Mouse (Mus musculus) limb, embryonic 14.5 days (tissue): ENCODE measurements at regions not wholly inside any gene's neighbourhood (a gene's known extent, or its start where the extent isn't known, plus 50 kb on each side); places are given as distances from the start of the nearest gene placed in this dataset.

Experiments
- ATAC-seq: fragments of 200-750 bp; cut with Nextera tagmentation; 2 replicates; pipeline ENCODE4 v1.8.0; 2017; ENCODE audit warnings: low read depth, moderate number of reproducible peaks, moderate TSS enrichment; ENCODE audit not compliant: low FRiP score
- DNase-seq: peaks from one replicate; pipeline ENCODE4 v3.0.0-alpha.2; 2015; ENCODE audit warnings: low spot score
- H3K27ac ChIP-seq: fragments of 300-500 bp; sonication (generic); replicated peaks from 2 replicates; pipeline ENCODE4 v1.5.1; 2014; ENCODE audit warnings: low read depth, mild to moderate bottlenecking, low read length, moderate library complexity, mixed read lengths
- H3K27me3 ChIP-seq: fragments of 300-500 bp; sonication (generic); 2 replicates; pipeline ENCODE4 v1.6.1; 2014; ENCODE audit warnings: low read length, mixed read lengths; ENCODE audit not compliant: control insufficient read depth, insufficient read depth
- H3K36me3 ChIP-seq: fragments of 300-500 bp; sonication (generic); 2 replicates; pipeline ENCODE4 v1.6.1; 2014; ENCODE audit warnings: mild to moderate bottlenecking, low read length, moderate library complexity, mixed read lengths; ENCODE audit not compliant: control insufficient read depth, insufficient read depth
- H3K4me1 ChIP-seq: fragments of 300-500 bp; sonication (generic); 2 replicates; pipeline ENCODE4 v1.6.1; 2014; ENCODE audit warnings: antibody characterized with exemption, low read length, mixed read lengths; ENCODE audit not compliant: control insufficient read depth, insufficient read depth
- H3K4me2 ChIP-seq: fragments of 300-500 bp; sonication (generic); replicated peaks from 2 replicates; pipeline ENCODE4 v1.6.1; 2014; ENCODE audit warnings: low read depth, mild to moderate bottlenecking, low read length, moderate library complexity; ENCODE audit not compliant: severe bottlenecking
- H3K4me3 ChIP-seq: fragments of 300-500 bp; sonication (generic); replicated peaks from 2 replicates; pipeline ENCODE4 v1.5.1; 2014; ENCODE audit warnings: low read length
- H3K9ac ChIP-seq: fragments of 300-500 bp; sonication (generic); 2 replicates; pipeline ENCODE4 v1.6.1; 2014; ENCODE audit warnings: mild to moderate bottlenecking, low read depth, low read length, moderate library complexity; ENCODE audit not compliant: severe bottlenecking
- H3K9me3 ChIP-seq: fragments of 300-500 bp; sonication (generic); 2 replicates; pipeline ENCODE4 v1.6.1; 2016; ENCODE audit warnings: low read length; ENCODE audit not compliant: control insufficient read depth
- POLR2A ChIP-seq: fragments of 200-500 bp; IDR thresholded peaks from 2 replicates; pipeline ENCODE4 v1.8.0; 2012; ENCODE audit warnings: inconsistent platforms, mild to moderate bottlenecking, moderate library complexity, borderline replicate concordance; ENCODE audit not compliant: insufficient read depth, insufficient read length; ENCODE audit errors: extremely low read depth
- WGBS: fragments of 180-500 bp; shearing (Covaris S2); extraction: QIAGEN DNeasy Blood & Tissue Kit; methylation state at CpG from one replicate; pipeline ENCODE4 v1.1.7; 2014; 5-methylcytosine and 5-hydroxymethylcytosine counted together

GRCm38 (mm10) chr4:95290321-95290720, 238.3 kb upstream of the Jun start:
- no peak overlapping the region for H3K4me3 ChIP-seq
- no peaks in the 10 kb centered on the region for H3K27me3 ChIP-seq
- no peaks in the 10 kb centered on the region for H3K9me3 ChIP-seq
- WGBS: 29% methylated on average over 4 of the region's 4 CpGs
- DNase-seq: no peak
- H3K4me1 ChIP-seq: no peaks in the 10 kb centered on the region
- no peak overlapping the region for H3K27ac ChIP-seq
- H3K36me3 ChIP-seq: no peaks in the 10 kb centered on the region
- ATAC-seq: no peak
- H3K4me2 ChIP-seq: no peak overlapping the region
- no peak overlapping the region for H3K9ac ChIP-seq
- no peak for TF ChIP-seq POLR2A

DNA sequence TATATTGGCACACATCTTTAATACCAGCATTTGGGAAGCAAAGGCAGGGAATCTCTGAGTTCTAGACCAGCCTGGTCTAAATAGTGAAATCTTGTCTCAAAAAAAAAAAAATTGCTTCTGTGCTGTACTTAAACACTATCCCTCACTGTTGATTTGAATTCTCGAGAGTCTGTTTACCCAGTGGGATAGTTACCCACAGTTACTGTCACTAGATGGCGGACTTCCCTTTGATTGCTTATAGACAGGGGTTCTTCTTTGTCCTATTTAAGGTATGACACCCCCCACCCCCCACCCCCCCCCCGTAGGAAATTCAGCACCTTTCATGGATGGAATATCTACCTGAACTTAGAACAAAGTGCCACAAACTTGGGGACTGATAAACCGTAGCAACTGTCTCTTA, 242.1 kb upstream of the Jun start:
- Histone ChIP-seq H3K9ac (no peak overlapping the region), H3K4me2 (no peak overlapping the region), H3K4me1 (no peaks in the 10 kb centered on the region), H3K4me3 (no peak overlapping the region), H3K27ac (no peak overlapping the region), H3K27me3 (no peaks in the 10 kb centered on the region), H3K9me3 (no peaks in the 10 kb centered on the region), H3K36me3 (no peaks in the 10 kb centered on the region)
- 58% methylated on average over 4 of the region's 4 CpGs for WGBS
- ATAC-seq (no peak), DNase-seq (no peak)
- TF ChIP-seq POLR2A: no peak

DNA sequence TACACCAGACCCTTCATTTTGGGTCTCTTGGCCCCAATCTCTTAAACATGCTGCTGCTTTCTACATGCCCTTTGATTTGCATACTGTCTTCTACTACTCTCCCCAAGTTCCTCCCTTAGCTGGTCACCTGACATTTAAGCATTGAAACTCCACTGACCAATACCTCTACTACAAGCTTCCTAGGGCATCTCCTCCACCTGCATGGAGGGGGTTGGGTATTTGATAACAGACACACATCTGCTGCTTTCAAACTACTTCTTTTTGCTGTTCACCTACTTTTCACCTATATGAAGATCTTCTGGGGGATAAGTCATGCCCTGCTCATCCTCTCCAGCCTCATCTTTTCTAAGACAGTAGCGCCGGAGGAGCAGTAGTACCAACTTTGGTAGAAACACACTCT, 249.9 kb upstream of the Jun start:
- Histone ChIP-seq H3K36me3 (no peaks in the 10 kb centered on the region), H3K9ac (no peak overlapping the region), H3K4me1 (no peaks in the 10 kb centered on the region), H3K27ac (no peak overlapping the region), H3K4me3 (no peak overlapping the region), H3K9me3 (no peaks in the 10 kb centered on the region), H3K4me2 (no peak overlapping the region), H3K27me3 (no peaks in the 10 kb centered on the region)
- TF ChIP-seq POLR2A: no peak
- ATAC-seq (no peak), DNase-seq (no peak)
- WGBS: 100% methylated on average over 2 of the region's 2 CpGs

GRCm38 (mm10) chr4:95303337-95303736, 251.3 kb upstream of the Jun start:
- H3K27me3 ChIP-seq: no peaks in the 10 kb centered on the region
- H3K9ac ChIP-seq: no peak overlapping the region
- H3K4me2 ChIP-seq: no peak overlapping the region
- 43% methylated on average over 2 of the region's 2 CpGs for WGBS
- H3K9me3 ChIP-seq: no peaks in the 10 kb centered on the region
- H3K4me3 ChIP-seq: no peak overlapping the region
- no peak for DNase-seq
- no peak for TF ChIP-seq POLR2A
- no peak overlapping the region for H3K27ac ChIP-seq
- H3K36me3 ChIP-seq: no peaks in the 10 kb centered on the region
- H3K4me1 ChIP-seq: no peaks in the 10 kb centered on the region
- ATAC-seq: no peak

DNA sequence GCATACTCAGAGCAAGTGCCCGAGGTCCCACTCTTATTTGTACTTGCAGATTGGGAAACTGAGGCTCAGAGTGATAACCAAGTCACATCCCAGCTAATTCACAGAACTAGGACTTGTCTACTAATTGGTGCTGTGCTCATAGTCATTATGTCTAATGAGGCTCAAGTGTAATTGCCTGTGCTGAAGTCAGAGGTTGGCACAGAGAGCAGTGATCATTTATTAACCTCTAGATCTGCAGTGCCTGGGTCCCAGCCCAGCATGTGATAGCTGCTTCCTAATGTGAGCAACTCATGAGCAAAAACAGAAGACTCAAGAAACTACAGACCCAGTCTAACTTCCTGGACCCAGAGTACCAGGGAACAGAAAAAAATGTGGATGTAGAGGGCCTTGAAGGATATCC, 252.0 kb upstream of the Jun start:
- H3K9me3 ChIP-seq: no peaks in the 10 kb centered on the region
- no peak for TF ChIP-seq POLR2A
- ATAC-seq (no peak), DNase-seq (no peak)
- no peaks in the 10 kb centered on the region for H3K4me1 ChIP-seq
- H3K36me3 ChIP-seq: no peaks in the 10 kb centered on the region
- no peak overlapping the region for H3K27ac ChIP-seq
- 84% methylated on average over 1 of the region's 1 CpGs for WGBS
- no peak overlapping the region for H3K4me2 ChIP-seq
- no peak overlapping the region for H3K9ac ChIP-seq
- H3K4me3 ChIP-seq: no peak overlapping the region
- H3K27me3 ChIP-seq: no peaks in the 10 kb centered on the region

DNA sequence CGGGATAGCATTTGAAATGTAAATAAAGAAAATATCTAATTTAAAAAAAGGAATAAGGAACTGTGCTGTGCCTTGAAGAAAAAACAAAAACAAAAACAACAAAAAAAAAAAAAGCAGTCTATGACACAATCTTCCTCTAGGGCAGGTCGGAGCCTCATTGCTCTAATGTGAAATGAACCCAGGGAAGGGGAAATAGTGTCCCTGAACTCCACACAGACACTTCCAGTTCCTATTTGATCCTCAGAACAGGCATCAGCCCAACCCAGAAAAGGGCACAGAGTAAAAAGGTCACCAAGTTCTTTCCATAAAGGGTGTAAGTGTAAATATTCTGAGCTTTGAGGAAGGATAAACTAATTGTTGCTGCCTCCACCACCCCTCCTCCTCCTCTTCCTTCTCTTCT, 250.2 kb upstream of the Fggy start:
- Histone ChIP-seq H3K9ac (no peak overlapping the region), H3K4me3 (no peak overlapping the region), H3K9me3 (no peaks in the 10 kb centered on the region), H3K4me2 (no peak overlapping the region), H3K4me1 (no peaks in the 10 kb centered on the region), H3K36me3 (no peaks in the 10 kb centered on the region), H3K27ac (no peak overlapping the region), H3K27me3 (no peaks in the 10 kb centered on the region)
- no peak for TF ChIP-seq POLR2A
- ATAC-seq (no peak), DNase-seq (no peak)
- WGBS: 92% methylated on average over 2 of the region's 2 CpGs
